Mouse (Mus musculus): ENCODE data around the gene Tex30.
A peak's percentile ranks its signal among the peaks of the same experiment; 100 is the strongest.

Gene Tex30

GRCm38 (mm10) chr1:44041797-44042554 is 60.3 kb downstream of the Tex30 start:
- peak; percentile 68 to 78 for DNase-seq

Data from cerebellum, postnatal 14 days (tissue).